Mouse (Mus musculus): ENCODE measurements around the gene Stx8. TPM values are rescaled to one million over a fixed set of nuclear protein-coding genes. Genes with fewer than 3 reads are reported as not detected.

Stx8 gene
- polyA plus RNA-seq, 1 experiment from 2014 or later = 59.2 TPM

DNA sequence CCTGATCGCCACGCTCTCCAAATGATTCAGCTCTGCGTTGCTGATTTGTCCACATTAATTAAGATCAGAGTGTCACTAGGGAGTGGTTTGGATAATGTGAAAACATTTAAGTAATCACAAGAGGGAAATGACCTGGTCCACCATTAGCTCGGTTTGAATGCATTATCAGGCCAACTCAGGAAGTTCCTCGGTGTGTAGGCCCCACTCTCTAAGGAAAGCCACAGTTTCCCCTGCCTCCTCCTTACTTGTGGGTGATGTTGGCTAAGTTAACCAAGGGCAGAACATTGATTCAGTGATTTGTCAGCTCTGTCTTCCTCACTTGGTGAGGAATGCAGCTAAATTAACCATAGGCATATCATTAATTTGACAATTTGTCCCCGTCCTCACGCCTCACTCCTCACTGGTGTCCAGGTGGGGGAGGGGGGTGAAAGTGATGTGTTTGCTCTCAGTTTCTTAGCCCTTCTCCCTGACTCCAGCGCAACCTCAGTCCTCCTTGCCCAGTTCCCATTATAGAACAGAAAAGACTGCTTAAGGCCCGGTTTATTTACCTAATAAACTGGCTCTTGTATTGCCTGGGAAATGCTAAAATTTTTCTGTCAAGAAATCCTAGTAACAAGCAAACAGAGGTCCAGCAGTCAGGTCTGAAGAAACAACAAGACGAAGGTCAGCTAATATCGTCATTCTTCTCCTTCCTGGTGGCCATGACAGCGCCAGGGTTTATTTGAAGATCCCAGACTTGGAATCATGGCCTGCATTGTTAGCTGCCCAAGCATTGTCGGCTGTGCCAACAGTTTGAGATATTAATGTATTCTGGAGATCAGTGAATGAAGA lies 178.5 kb downstream of the Stx8 start:
- H3K4me2 ChIP-seq = no peak overlapping the region

DNA sequence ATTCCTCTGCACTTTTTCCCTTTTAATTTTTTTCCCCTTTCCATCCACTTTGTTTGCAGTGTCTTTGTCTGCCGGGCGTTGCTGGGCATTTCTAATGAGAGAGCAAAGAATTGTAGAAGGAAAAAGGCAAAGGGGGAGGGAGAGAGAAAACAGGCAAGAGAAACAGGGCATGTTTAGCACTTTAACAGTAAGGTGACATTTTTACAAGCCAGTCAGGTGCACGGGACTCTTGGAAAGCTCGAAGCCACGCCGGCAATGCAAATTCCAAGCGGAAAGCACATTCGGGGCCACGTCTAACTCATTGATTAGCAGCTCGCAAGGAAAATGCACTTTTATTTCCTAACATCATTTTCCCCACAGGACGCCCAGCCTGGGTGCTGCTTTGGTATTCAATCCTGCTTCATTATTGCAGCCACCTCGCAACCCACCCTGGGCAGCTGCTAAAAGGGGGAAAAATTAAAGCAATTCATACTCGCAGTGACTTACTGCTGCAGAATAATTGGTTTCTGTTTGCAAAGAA lies 179.1 kb downstream of the Stx8 start:
- Histone ChIP-seq H3K4me3 (ENCODE audit: low read depth, low read length) (no peak overlapping the region), H3K4me2 (no peak overlapping the region), H3K9me3 (replicated peaks; ENCODE audit: control insufficient read depth, low read length) (no peaks in the 10 kb centered on the region), H3K36me3 (ENCODE audit: control insufficient read depth, insufficient read depth, low read length) (no peaks in the 10 kb centered on the region), H3K4me1 (ENCODE audit: control insufficient read depth, insufficient read depth, low read length) (peaks cover 23% of the 10 kb centered on the region), H3K9ac (ENCODE audit: low read depth, low read length) (no peak overlapping the region), H3K27me3 (ENCODE audit: control insufficient read depth, insufficient read depth, low read length) (no peaks in the 10 kb centered on the region), H3K27ac (ENCODE audit: low read depth, low read length) (no peak overlapping the region)
- no peak for ATAC-seq (replicated peaks; ENCODE audit: insufficient number of reproducible peaks, low FRiP score, low TSS enrichment)
- 39% methylated on average over 13 of the region's 13 CpGs for WGBS (ENCODE audit: insufficient replicate concordance)

More for the DNA sequence above, 178.5 kb downstream of the Stx8 start:
- no peak for ATAC-seq (replicated peaks; ENCODE audit: insufficient number of reproducible peaks, low FRiP score, low TSS enrichment)
- peaks cover 23% of the 10 kb centered on the region for H3K4me1 ChIP-seq (ENCODE audit: control insufficient read depth, insufficient read depth, low read length)
- no peaks in the 10 kb centered on the region for H3K27me3 ChIP-seq (ENCODE audit: control insufficient read depth, insufficient read depth, low read length)
- no peaks in the 10 kb centered on the region for H3K9me3 ChIP-seq (replicated peaks; ENCODE audit: control insufficient read depth, low read length)
- WGBS (ENCODE audit: insufficient replicate concordance) = 47% methylated on average over 13 of the region's 13 CpGs
- H3K9ac ChIP-seq (ENCODE audit: low read depth, low read length) = no peak overlapping the region
- H3K4me3 ChIP-seq (ENCODE audit: low read depth, low read length) = no peak overlapping the region
- H3K27ac ChIP-seq (ENCODE audit: low read depth, low read length) = no peak overlapping the region
- no peaks in the 10 kb centered on the region for H3K36me3 ChIP-seq (ENCODE audit: control insufficient read depth, insufficient read depth, low read length)

DNA sequence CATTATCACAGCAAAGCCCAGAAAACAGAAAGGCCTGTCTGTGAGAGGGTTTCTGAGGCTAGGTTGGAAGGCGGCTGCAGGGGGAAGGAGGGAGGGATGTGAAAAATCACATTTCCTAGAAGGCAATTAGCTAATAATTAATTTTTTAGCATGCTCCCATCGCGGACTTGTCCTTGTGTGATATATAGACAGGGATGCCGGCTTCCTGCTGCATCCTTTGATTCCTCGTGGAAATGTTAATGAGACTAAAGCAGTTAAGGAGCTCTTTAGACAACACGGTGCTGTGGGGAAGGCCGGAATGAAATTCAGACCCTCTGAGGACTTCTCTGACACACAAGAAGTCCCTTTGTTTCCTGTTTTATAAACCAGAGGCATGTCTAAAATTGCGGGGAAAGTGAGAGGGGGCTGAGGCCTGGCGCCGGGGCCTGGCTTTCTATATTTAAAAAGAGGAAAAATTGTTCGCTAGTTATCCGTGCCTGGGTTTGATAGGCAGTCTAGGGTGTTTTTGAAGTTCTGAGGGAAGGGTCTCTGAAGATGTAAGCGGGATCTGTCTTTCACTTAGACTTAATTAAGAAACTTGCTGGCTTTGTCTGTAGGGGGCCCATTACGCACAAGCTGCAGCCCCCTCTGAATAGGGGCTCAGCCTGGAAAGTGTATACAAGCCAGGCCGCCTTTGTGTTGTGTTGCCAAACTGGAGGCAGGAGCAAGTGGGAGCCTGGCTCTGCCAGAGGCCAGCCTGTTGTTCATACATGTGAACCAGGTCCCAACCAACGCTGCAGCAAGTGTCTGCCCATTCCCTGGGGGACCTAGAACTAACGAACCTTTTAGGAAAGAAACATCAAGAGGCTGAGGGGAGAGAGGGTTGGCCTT lies 179.8 kb downstream of the Stx8 start:
- Histone ChIP-seq H3K9ac (ENCODE audit: low read depth, low read length) (peak overlapping the region; percentile 44; the same call in 1 of the 2 replicates), H3K27ac (ENCODE audit: low read depth, low read length) (no peak overlapping the region), H3K9me3 (replicated peaks; ENCODE audit: control insufficient read depth, low read length) (no peaks in the 10 kb centered on the region), H3K4me1 (ENCODE audit: control insufficient read depth, insufficient read depth, low read length) (peaks cover 23% of the 10 kb centered on the region), H3K4me2 (no peak overlapping the region; the same call in 1 of the 2 replicates), H3K4me3 (ENCODE audit: low read depth, low read length) (no peak overlapping the region), H3K27me3 (ENCODE audit: control insufficient read depth, insufficient read depth, low read length) (no peaks in the 10 kb centered on the region), H3K36me3 (ENCODE audit: control insufficient read depth, insufficient read depth, low read length) (no peaks in the 10 kb centered on the region)
- 33% methylated on average over 17 of the region's 17 CpGs for WGBS (ENCODE audit: insufficient replicate concordance)
- no peak for ATAC-seq (replicated peaks; ENCODE audit: insufficient number of reproducible peaks, low FRiP score, low TSS enrichment)

DNA sequence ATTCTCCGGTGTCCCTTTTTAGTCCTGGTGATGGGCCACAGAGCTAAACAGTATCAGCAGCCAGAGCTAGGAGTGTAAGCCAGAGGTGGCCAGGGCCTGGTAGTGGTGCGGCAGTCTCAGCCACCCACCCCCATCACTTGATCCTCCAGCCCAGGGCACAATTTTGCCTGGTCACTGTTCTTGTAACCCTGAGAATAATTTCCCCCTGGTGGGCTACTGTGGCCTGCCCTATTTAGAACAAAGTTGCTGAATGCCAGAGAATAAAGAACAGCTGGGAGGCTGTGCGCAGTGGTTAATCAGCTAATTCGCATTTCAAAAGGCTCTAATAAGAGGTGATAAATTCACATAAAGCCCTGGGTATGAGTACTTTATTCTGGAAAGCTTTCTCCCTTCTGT lies 180.5 kb downstream of the Stx8 start:
- ATAC-seq (replicated peaks; ENCODE audit: insufficient number of reproducible peaks, low FRiP score, low TSS enrichment) = no peak
- Histone ChIP-seq H3K4me1 (ENCODE audit: control insufficient read depth, insufficient read depth, low read length) (peaks cover 28% of the 10 kb centered on the region), H3K9me3 (replicated peaks; ENCODE audit: control insufficient read depth, low read length) (no peaks in the 10 kb centered on the region), H3K27me3 (ENCODE audit: control insufficient read depth, insufficient read depth, low read length) (no peaks in the 10 kb centered on the region), H3K9ac (ENCODE audit: low read depth, low read length) (no peak overlapping the region), H3K27ac (ENCODE audit: low read depth, low read length) (no peak overlapping the region), H3K36me3 (ENCODE audit: control insufficient read depth, insufficient read depth, low read length) (no peaks in the 10 kb centered on the region), H3K4me2 (no peak overlapping the region), H3K4me3 (ENCODE audit: low read depth, low read length) (no peak overlapping the region)
- 56% methylated on average over 4 of the region's 4 CpGs for WGBS (ENCODE audit: insufficient replicate concordance)

DNA sequence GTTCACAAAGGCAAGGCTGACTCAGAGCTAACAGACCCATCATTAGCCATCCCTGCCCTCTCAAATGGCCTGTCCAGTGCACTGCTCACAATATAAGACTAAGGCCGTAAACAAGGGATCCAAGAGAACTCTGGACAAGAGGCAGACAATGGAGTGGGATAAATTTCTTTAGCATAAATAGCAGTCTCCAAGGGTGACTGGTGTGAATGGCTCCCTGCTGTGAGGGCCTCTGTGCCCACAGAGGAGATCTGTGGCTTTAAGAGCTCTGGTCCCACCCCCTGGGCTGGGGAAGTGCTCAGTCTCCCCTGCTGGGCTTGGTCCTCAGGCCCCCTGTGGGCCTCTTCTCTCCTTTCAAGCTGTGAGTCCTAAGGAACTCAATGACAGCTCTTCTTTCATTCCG lies 184.9 kb downstream of the Stx8 start:
- Histone ChIP-seq H3K27ac (ENCODE audit: low read depth, low read length) (no peak overlapping the region), H3K27me3 (ENCODE audit: control insufficient read depth, insufficient read depth, low read length) (no peaks in the 10 kb centered on the region), H3K4me3 (ENCODE audit: low read depth, low read length) (no peak overlapping the region), H3K4me2 (no peak overlapping the region), H3K9me3 (replicated peaks; ENCODE audit: control insufficient read depth, low read length) (no peaks in the 10 kb centered on the region), H3K4me1 (ENCODE audit: control insufficient read depth, insufficient read depth, low read length) (peaks cover 10% of the 10 kb centered on the region), H3K36me3 (ENCODE audit: control insufficient read depth, insufficient read depth, low read length) (no peaks in the 10 kb centered on the region), H3K9ac (ENCODE audit: low read depth, low read length) (no peak overlapping the region)
- ATAC-seq (replicated peaks; ENCODE audit: insufficient number of reproducible peaks, low FRiP score, low TSS enrichment) = no peak
- 56% methylated on average over 2 of the region's 2 CpGs for WGBS (ENCODE audit: insufficient replicate concordance)

DNA sequence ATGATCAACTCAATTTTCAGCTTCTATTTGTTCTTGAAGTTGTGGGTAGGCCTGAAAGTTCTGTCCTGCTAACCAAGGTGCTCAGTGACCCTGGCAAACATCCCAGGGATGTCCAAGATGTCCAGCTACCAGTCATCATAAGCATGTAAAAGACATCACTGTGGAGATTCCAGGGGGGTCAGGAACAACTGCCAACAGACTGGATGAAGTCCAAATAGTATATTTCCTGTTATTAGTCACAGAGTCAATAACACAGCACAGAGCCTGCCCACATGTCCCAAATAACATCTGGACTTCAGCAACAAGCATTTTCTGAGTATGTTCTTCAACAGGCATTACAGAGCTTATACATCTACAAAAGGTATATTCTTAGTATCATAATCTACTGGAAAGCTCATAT lies 189.8 kb downstream of the Stx8 start:
- ATAC-seq (replicated peaks; ENCODE audit: insufficient number of reproducible peaks, low FRiP score, low TSS enrichment) = no peak
- Histone ChIP-seq H3K27me3 (ENCODE audit: control insufficient read depth, insufficient read depth, low read length) (no peaks in the 10 kb centered on the region), H3K9ac (ENCODE audit: low read depth, low read length) (no peak overlapping the region), H3K36me3 (ENCODE audit: control insufficient read depth, insufficient read depth, low read length) (no peaks in the 10 kb centered on the region; the same call in 1 of the 2 replicates), H3K9me3 (replicated peaks; ENCODE audit: control insufficient read depth, low read length) (no peaks in the 10 kb centered on the region), H3K4me3 (ENCODE audit: low read depth, low read length) (no peak overlapping the region), H3K4me1 (ENCODE audit: control insufficient read depth, insufficient read depth, low read length) (peaks cover 5% of the 10 kb centered on the region; the same call in 1 of the 2 replicates), H3K4me2 (no peak overlapping the region), H3K27ac (ENCODE audit: low read depth, low read length) (no peak overlapping the region)

DNA sequence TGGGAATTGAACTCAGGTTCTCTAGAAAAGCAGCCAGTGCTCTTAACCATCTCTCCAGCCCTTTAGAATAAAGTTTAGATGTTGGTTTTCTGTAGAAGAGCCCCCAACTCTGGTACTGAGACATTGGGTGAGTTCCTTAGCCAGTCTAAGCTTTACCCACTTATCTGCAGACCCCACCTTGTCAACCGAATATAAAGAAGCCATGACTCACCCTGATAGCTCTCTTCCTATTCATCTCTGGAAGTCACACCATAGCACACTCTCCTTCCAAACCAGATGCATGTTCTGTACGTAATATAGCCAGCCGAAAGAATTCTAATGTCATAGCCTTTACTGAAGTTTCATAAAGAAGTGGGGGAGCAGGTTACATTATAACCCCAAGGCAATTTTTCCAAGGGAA lies 192.2 kb downstream of the Stx8 start:
- no peak overlapping the region for H3K4me3 ChIP-seq (ENCODE audit: low read depth, low read length)
- no peaks in the 10 kb centered on the region; the same call in 1 of the 2 replicates for H3K36me3 ChIP-seq (ENCODE audit: control insufficient read depth, insufficient read depth, low read length)
- WGBS (ENCODE audit: insufficient replicate concordance) = 60% methylated on average over 3 of the region's 3 CpGs
- no peak overlapping the region for H3K4me2 ChIP-seq
- ATAC-seq (replicated peaks; ENCODE audit: insufficient number of reproducible peaks, low FRiP score, low TSS enrichment) = no peak
- H3K9ac ChIP-seq (ENCODE audit: low read depth, low read length) = no peak overlapping the region
- no peak overlapping the region for H3K27ac ChIP-seq (ENCODE audit: low read depth, low read length)
- H3K4me1 ChIP-seq (ENCODE audit: control insufficient read depth, insufficient read depth, low read length) = no peaks in the 10 kb centered on the region
- no peaks in the 10 kb centered on the region for H3K9me3 ChIP-seq (replicated peaks; ENCODE audit: control insufficient read depth, low read length)
- no peaks in the 10 kb centered on the region for H3K27me3 ChIP-seq (ENCODE audit: control insufficient read depth, insufficient read depth, low read length)

DNA sequence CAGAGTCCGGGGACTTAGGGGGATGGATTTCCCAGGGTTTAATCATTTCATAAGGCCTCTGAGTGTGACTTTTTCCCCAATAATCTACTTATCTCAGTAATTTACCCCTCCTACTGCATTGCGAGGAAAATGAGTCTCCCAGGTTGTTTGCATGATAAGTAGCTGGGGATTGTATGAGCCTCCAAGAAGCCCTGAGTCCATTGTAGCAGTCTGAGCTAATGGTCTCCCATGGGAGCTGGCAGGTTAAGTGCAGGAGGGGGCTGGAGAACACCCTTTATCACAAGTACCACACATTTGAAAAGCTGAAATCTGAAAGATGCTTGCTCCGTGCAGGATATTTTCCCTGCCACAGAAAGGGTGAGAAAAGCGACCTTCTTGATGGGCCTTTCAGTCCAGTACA lies 193.9 kb downstream of the Stx8 start:
- Histone ChIP-seq H3K4me3 (ENCODE audit: low read depth, low read length) (no peak overlapping the region), H3K4me1 (ENCODE audit: control insufficient read depth, insufficient read depth, low read length) (no peaks in the 10 kb centered on the region), H3K9ac (ENCODE audit: low read depth, low read length) (no peak overlapping the region), H3K4me2 (no peak overlapping the region), H3K36me3 (ENCODE audit: control insufficient read depth, insufficient read depth, low read length) (no peaks in the 10 kb centered on the region; the same call in 1 of the 2 replicates), H3K27ac (ENCODE audit: low read depth, low read length) (no peak overlapping the region), H3K9me3 (replicated peaks; ENCODE audit: control insufficient read depth, low read length) (no peaks in the 10 kb centered on the region), H3K27me3 (ENCODE audit: control insufficient read depth, insufficient read depth, low read length) (no peaks in the 10 kb centered on the region)
- ATAC-seq (replicated peaks; ENCODE audit: insufficient number of reproducible peaks, low FRiP score, low TSS enrichment) = no peak
- WGBS (ENCODE audit: insufficient replicate concordance) = 64% methylated on average over 4 of the region's 4 CpGs

Measured in heart, embryonic 11.5 days (tissue).